Mouse (Mus musculus): ENCODE measurements around the gene Ankrd55.

GRCm38 (mm10) chr13:112354109-112354867 is 66.0 kb downstream of the Ankrd55 start:
- no peak for TF ChIP-seq TAL1 (IDR thresholded peaks at IDR 0.05; ENCODE audit: low read length)
- no peak for TF ChIP-seq GATA1 (IDR thresholded peaks at IDR 0.05; ENCODE audit: low read length)

All from erythroblast, embryonic 14.5 days (primary cell).